Mouse (Mus musculus) megakaryocyte, embryonic 14.5 days (primary cell): ENCODE measurements around the gene Unk.

Experiments
- FLI1 ChIP-seq: IDR thresholded peaks from 2 replicates; pipeline ENCODE4 v1.6.1; 2012; ENCODE audit warnings: low read length, inconsistent platforms, mixed read lengths
- GATA1 ChIP-seq: IDR thresholded peaks from 3 replicates; pipeline ENCODE4 v1.6.1; 2012; ENCODE audit warnings: mixed read lengths, low read length, inconsistent platforms, borderline replicate concordance

DNA sequence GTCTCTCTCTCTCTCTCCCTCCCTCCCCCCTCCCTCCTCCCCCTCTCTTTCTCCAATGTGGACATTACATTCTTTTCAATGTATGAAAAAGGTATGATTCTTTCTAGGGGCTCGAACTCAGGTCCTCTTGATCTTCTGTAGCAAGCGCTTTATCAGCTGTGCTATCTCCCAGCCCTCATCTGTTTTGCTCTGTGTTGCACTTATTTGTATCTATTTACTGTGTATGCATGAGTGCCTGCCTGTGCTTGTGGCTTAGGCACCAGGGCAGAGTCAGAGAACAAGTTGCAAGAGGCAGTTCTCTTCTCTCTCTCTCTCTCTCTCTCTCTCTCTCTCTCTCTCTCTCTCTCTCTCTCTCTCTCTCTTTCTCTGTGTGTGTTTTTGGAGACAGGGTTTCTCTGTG lies 74.9 kb downstream of the Unk start:
- TF ChIP-seq GATA1 (no peak), FLI1 (no peak)
